ENCODE assay signal across 9 mouse cellular contexts in the genomic region with DNA sequence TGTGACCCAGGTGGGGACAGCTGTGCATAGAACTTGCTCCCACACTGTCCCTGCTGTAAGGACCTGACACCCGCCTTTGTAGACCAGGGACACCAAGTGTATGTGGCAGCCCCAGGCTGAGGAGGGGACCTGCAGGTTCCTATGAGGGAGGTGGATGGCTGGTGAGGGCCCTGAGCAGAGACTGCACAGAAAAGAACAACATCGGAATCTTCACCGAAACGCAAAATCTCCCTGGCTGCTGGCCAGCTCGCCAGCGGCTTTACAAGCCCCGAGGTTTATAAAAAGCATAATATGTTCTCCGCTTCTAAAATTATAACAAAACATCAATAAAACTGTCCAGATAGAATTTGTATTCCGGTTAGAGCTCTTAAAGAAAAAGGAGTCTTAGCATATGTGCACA.
A peak's percentile ranks its signal among the peaks of the same experiment; 100 is the strongest.
DNase-seq lines count a peak whose midpoint lies in the region; ATAC-seq lines count a peak whose summit lies in the region.
"Had no signal": no experiment of that assay in that cellular context is flagged by ENCODE, and none has a peak within 500 bp of the region (broad histone marks: within the 10 kb centered on the region; RNA-seq: fewer than 3 reads in every experiment).

No protein-coding gene starts in this region.

- H3K9ac ChIP-seq in heart, embryonic 15.5 days = no peak overlapping the region
- no peak overlapping the region for H3K9ac ChIP-seq in neural tube, embryonic 15.5 days (replicated peaks)
- H3K9ac ChIP-seq in embryonic facial prominence, embryonic 14.5 days (ENCODE audit: low read depth, low read length) = peak overlapping the region; percentile 32; the same call in 1 of the 2 replicates
- no peak overlapping the region for H3K9ac ChIP-seq in limb, embryonic 15.5 days
- H3K9ac ChIP-seq: neural tube, embryonic 12.5 days had no signal

- peaks cover 8% of the 10 kb centered on the region for H3K4me1 ChIP-seq in heart, embryonic 15.5 days (replicated peaks)
- H3K4me1 ChIP-seq in neural tube, embryonic 15.5 days = peaks cover 14% of the 10 kb centered on the region
- peaks cover 19% of the 10 kb centered on the region for H3K4me1 ChIP-seq in embryonic facial prominence, embryonic 14.5 days (ENCODE audit: control insufficient read depth, insufficient read depth, low read length)
- H3K4me1 ChIP-seq in limb, embryonic 15.5 days = peaks cover 20% of the 10 kb centered on the region
- H3K4me1 ChIP-seq: neural tube, embryonic 12.5 days had no signal

- H3K4me2 ChIP-seq in heart, embryonic 15.5 days = peak overlapping the region; percentile 39
- H3K4me2 ChIP-seq in neural tube, embryonic 15.5 days = 0 out of 2 replicates have a peak overlapping the region, but pooled peaks have one; percentile 5
- peak overlapping the region; percentile 30 for H3K4me2 ChIP-seq in embryonic facial prominence, embryonic 14.5 days (ENCODE audit: low read depth, low read length)
- peak overlapping the region; percentile 29 for H3K4me2 ChIP-seq in limb, embryonic 15.5 days
- H3K4me2 ChIP-seq: neural tube, embryonic 12.5 days had no signal

- H3K36me3 ChIP-seq in heart, embryonic 15.5 days = no peaks in the 10 kb centered on the region
- H3K36me3 ChIP-seq in neural tube, embryonic 15.5 days = no peaks in the 10 kb centered on the region
- H3K36me3 ChIP-seq in embryonic facial prominence, embryonic 14.5 days (ENCODE audit: control insufficient read depth, insufficient read depth, low read length) = no peaks in the 10 kb centered on the region
- no peaks in the 10 kb centered on the region for H3K36me3 ChIP-seq in limb, embryonic 15.5 days
- H3K36me3 ChIP-seq: neural tube, embryonic 12.5 days had no signal

- no peak overlapping the region; the same call in 1 of the 2 replicates for H3K4me3 ChIP-seq in heart, embryonic 15.5 days
- H3K4me3 ChIP-seq in neural tube, embryonic 15.5 days (replicated peaks) = no peak overlapping the region
- no peak overlapping the region for H3K4me3 ChIP-seq in embryonic facial prominence, embryonic 14.5 days (ENCODE audit: low read depth, low read length)
- H3K4me3 ChIP-seq in limb, embryonic 15.5 days = 0 out of 2 replicates have a peak overlapping the region, but pooled peaks have one; percentile 5
- H3K4me3 ChIP-seq: neural tube, embryonic 12.5 days had no signal

- H3K27ac ChIP-seq in heart, embryonic 15.5 days = peak overlapping the region; percentile 42; the same call in 1 of the 2 replicates
- H3K27ac ChIP-seq in neural tube, embryonic 15.5 days (replicated peaks) = no peak overlapping the region
- H3K27ac ChIP-seq in embryonic facial prominence, embryonic 14.5 days (replicated peaks; ENCODE audit: low read depth, low read length) = 0 out of 2 replicates have a peak overlapping the region, but pooled peaks have one; percentile 15
- 0 out of 2 replicates have a peak overlapping the region, but pooled peaks have one; percentile 50 for H3K27ac ChIP-seq in limb, embryonic 15.5 days
- H3K27ac ChIP-seq: neural tube, embryonic 12.5 days had no signal

- H3K27me3 ChIP-seq in heart, embryonic 15.5 days = no peaks in the 10 kb centered on the region
- H3K27me3 ChIP-seq in neural tube, embryonic 15.5 days (replicated peaks) = no peaks in the 10 kb centered on the region
- no peaks in the 10 kb centered on the region for H3K27me3 ChIP-seq in embryonic facial prominence, embryonic 14.5 days (replicated peaks; ENCODE audit: control insufficient read depth, insufficient read depth, low read length)
- no peaks in the 10 kb centered on the region for H3K27me3 ChIP-seq in limb, embryonic 15.5 days
- H3K27me3 ChIP-seq: neural tube, embryonic 12.5 days had no signal

- H3K9me3 ChIP-seq in heart, embryonic 15.5 days (replicated peaks) = no peaks in the 10 kb centered on the region
- H3K9me3 ChIP-seq in neural tube, embryonic 15.5 days (replicated peaks) = no peaks in the 10 kb centered on the region
- no peaks in the 10 kb centered on the region for H3K9me3 ChIP-seq in embryonic facial prominence, embryonic 14.5 days (ENCODE audit: control insufficient read depth, low read length)
- H3K9me3 ChIP-seq in limb, embryonic 15.5 days = no peaks in the 10 kb centered on the region
- H3K9me3 ChIP-seq: neural tube, embryonic 12.5 days had no signal

- no peak for DNase-seq in heart, adult 8-10 months (ENCODE audit: low spot score)
- no peak for DNase-seq in neural tube, embryonic 10.5 days (ENCODE audit: extremely low spot score, low spot score)
- DNase-seq in embryonic facial prominence, embryonic 14.5 days (ENCODE audit: low spot score) = peak; percentile 44
- no peak for DNase-seq in thymus, postnatal 14 days
- DNase-seq: lung, postnatal 14 days had no signal

- ATAC-seq in heart, embryonic 15.5 days (replicated peaks; ENCODE audit: insufficient number of reproducible peaks, insufficient read depth, low FRiP score, low read depth) = peak; percentile 35; the same call in 1 of the 2 replicates
- no peak for ATAC-seq in neural tube, embryonic 15.5 days (ENCODE audit: low FRiP score)
- ATAC-seq in embryonic facial prominence, embryonic 14.5 days (ENCODE audit: low read depth) = 0 out of 2 replicates have a peak, but pooled peaks have one; percentile 9
- no peak for ATAC-seq in limb, embryonic 15.5 days (ENCODE audit: insufficient number of reproducible peaks, low FRiP score, low TSS enrichment, low read depth)

- 41% methylated on average over 9 of the region's 9 CpGs for WGBS in heart, embryonic 15.5 days
- 45% methylated on average over 9 of the region's 9 CpGs for WGBS in neural tube, embryonic 15.5 days
- 29% methylated on average over 9 of the region's 9 CpGs for WGBS in embryonic facial prominence, embryonic 14.5 days
- 16% methylated on average over 9 of the region's 9 CpGs for WGBS in limb, embryonic 15.5 days

Comparison
In these comparisons a context has a peak if more than half of its experiments do, and no peak if none do; other contexts are left out.
1. ATAC-seq: peak in heart, embryonic 15.5 days (single experiment) and embryonic facial prominence, embryonic 14.5 days (single experiment); none in neural tube, embryonic 15.5 days (single experiment) and limb, embryonic 15.5 days (single experiment).
2. Peak in every context shown above with its lines, with median percentiles within 50 percentile points of each other: H3K4me2 ChIP-seq.